Mouse (Mus musculus) forebrain, embryonic 14.5 days (tissue): ENCODE data around the gene Dph1. TPM values are rescaled to one million over a fixed set of nuclear protein-coding genes. Genes with fewer than 3 reads are reported as not detected.

ENCODE experiments used
- ATAC-seq: fragments of 200-750 bp; cut with Nextera tagmentation; 2 replicates; pipeline ENCODE4 v1.8.0; 2017; ENCODE audit warnings: mild to moderate bottlenecking, moderate library complexity
- DNase-seq: peaks from one replicate; pipeline ENCODE4 v3.0.0-alpha.2; 2015; ENCODE audit warnings: low spot score
- H3K27ac ChIP-seq: fragments of 300-500 bp; sonication (generic); 2 replicates; pipeline ENCODE4 v1.5.1; 2014; ENCODE audit warnings: low read depth, mild to moderate bottlenecking, control low read depth, low read length, moderate library complexity
- H3K27me3 ChIP-seq: fragments of 300-500 bp; sonication (generic); replicated peaks from 2 replicates; pipeline ENCODE4 v1.6.1; 2014; ENCODE audit warnings: low read length, control low read depth, mixed read lengths; ENCODE audit not compliant: control insufficient read depth, insufficient read depth
- H3K36me3 ChIP-seq: fragments of 300-500 bp; sonication (generic); 2 replicates; pipeline ENCODE4 v1.6.1; 2014; ENCODE audit warnings: low read length, control low read depth; ENCODE audit not compliant: control insufficient read depth, insufficient read depth
- H3K4me1 ChIP-seq: fragments of 300-500 bp; sonication (generic); 2 replicates; pipeline ENCODE4 v1.6.1; 2014; ENCODE audit warnings: antibody characterized with exemption, low read length, control low read depth; ENCODE audit not compliant: control insufficient read depth, insufficient read depth
- H3K4me2 ChIP-seq: fragments of 300-500 bp; sonication (generic); 2 replicates; pipeline ENCODE4 v1.6.1; 2014; ENCODE audit warnings: mild to moderate bottlenecking, control low read depth, low read length
- H3K4me3 ChIP-seq: fragments of 300-500 bp; sonication (generic); 2 replicates; pipeline ENCODE4 v1.5.1; 2014; ENCODE audit warnings: low read depth, low read length, control low read depth
- H3K9ac ChIP-seq: fragments of 300-500 bp; sonication (generic); 2 replicates; pipeline ENCODE4 v1.6.1; 2014; ENCODE audit warnings: mild to moderate bottlenecking, low read length, control low read depth, moderate library complexity
- H3K9me3 ChIP-seq: fragments of 300-500 bp; sonication (generic); replicated peaks from 2 replicates; pipeline ENCODE4 v1.6.1; 2016; ENCODE audit warnings: low read length, control low read depth, mixed read lengths; ENCODE audit not compliant: control insufficient read depth
- WGBS: fragments of 180-500 bp; shearing (Covaris S2); extraction: QIAGEN DNeasy Blood & Tissue Kit; methylation state at CpG from one replicate; pipeline ENCODE4 v1.1.7; 2014; 5-methylcytosine and 5-hydroxymethylcytosine counted together
- polyA plus RNA-seq: library from polyadenylated mRNA; unstranded; fragments of >200 nt; fragmentation: Nextera tagmentation; extraction: Ambion mirVana; gene quantifications from 2 replicates; pipeline ENCODE4 v1.2.1, GENCODE M21; 2014

Gene Dph1
- polyA plus RNA-seq, 1 experiment from 2014 or later: 17.6 TPM

DNA sequence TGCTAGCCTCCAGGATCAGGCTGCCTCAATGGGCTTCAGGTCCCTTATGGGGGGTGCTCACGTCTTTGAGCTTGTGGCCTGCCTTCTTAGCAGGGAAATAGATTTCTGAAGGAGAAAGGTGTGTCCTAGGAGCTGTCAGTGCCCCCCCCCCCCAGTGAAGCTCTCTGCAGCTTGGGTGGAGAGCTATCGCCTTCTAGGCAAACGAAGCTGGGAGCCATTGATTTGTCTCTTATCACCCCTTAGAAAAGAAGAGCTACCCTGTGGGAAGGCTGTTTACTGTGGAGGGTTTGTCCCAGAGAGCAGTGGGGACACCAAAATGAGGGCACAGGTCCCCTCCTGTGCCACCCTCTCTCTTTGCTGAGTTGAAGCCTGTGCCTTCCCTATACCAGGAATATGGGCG lies 19.1 kb upstream of the Dph1 start:
- no peak overlapping the region for H3K9ac ChIP-seq
- no peaks in the 10 kb centered on the region for H3K27me3 ChIP-seq
- 53% methylated on average over 4 of the region's 4 CpGs for WGBS
- no peaks in the 10 kb centered on the region for H3K36me3 ChIP-seq
- no peak overlapping the region for H3K27ac ChIP-seq
- no peaks in the 10 kb centered on the region for H3K9me3 ChIP-seq
- ATAC-seq (no peak), DNase-seq (no peak)
- no peak overlapping the region for H3K4me2 ChIP-seq
- peaks cover 12% of the 10 kb centered on the region for H3K4me1 ChIP-seq
- no peak overlapping the region for H3K4me3 ChIP-seq

DNA sequence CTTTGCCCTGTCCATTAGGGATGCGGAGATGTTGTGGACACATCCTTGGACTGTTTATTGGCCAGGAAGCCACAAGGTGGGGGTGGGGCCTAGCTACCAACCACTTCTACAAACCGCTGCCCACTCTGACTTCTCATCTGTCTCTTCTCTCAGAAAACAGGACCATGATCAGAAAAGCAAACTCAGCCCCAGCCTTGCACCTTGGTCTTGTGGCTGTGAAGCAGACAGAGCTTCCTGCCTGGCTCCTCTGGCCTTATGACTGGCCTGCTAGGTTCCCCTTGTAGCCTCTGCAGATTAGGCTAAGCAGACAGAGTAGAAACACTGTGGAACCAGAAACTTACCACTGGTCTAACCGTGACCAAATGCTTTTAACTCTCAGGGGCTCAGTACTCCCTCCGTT lies 18.3 kb upstream of the Dph1 start:
- WGBS: 64% methylated on average over 4 of the region's 4 CpGs
- H3K4me2 ChIP-seq: no peak overlapping the region
- DNase-seq (no peak), ATAC-seq (no peak)
- no peak overlapping the region for H3K9ac ChIP-seq
- no peaks in the 10 kb centered on the region for H3K9me3 ChIP-seq
- no peaks in the 10 kb centered on the region for H3K27me3 ChIP-seq
- no peak overlapping the region for H3K27ac ChIP-seq
- H3K4me1 ChIP-seq: peaks cover 12% of the 10 kb centered on the region
- H3K36me3 ChIP-seq: no peaks in the 10 kb centered on the region
- H3K4me3 ChIP-seq: no peak overlapping the region

DNA sequence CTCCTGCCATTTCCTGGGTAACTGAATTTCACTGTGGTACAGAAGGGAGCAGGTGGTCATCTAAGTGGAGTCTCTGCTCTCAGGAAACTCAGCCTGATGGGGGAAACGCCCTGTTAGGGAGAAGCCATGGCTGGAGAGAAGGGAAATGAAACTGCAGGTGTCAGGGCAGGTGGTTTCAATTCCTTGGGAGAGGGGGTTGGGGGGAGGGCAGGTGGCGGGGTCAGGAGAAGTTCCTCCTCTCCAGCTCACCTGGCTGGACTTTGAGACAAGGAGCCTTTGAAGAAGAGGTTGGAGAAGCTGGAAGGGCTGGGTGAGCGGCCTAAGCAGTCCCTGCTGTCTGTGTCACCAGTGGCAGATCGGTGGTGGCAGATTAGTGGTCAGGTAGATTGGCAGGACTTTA lies 15.3 kb upstream of the Dph1 start:
- Histone ChIP-seq H3K27me3 (no peaks in the 10 kb centered on the region), H3K4me2 (no peak overlapping the region), H3K27ac (no peak overlapping the region), H3K9me3 (no peaks in the 10 kb centered on the region), H3K4me1 (no peaks in the 10 kb centered on the region), H3K36me3 (no peaks in the 10 kb centered on the region), H3K9ac (no peak overlapping the region), H3K4me3 (no peak overlapping the region)
- DNase-seq (no peak), ATAC-seq (no peak)
- WGBS: 84% methylated on average over 4 of the region's 4 CpGs

DNA sequence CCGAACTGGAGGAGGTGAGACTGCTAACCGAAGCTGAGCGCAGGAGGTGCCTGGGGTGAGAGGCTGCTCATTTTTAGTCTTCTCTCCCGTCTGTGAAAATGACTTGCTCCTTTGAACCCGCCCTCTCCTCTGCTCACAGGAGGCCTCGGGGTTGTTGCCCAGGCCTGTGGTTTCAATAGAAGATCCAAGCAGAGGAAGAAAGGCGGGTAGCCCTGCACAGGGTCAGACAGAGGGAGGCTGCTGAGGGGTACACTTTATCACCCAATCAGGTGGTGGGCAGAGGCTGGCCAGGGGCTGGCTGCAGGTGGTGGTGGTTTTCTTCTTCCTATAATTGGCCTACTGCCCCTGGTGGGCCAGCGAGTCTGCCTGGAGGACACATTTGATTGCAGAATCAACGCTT lies 13.4 kb upstream of the Dph1 start:
- Histone ChIP-seq H3K27ac (no peak overlapping the region), H3K27me3 (no peaks in the 10 kb centered on the region), H3K4me3 (no peak overlapping the region), H3K9me3 (no peaks in the 10 kb centered on the region), H3K4me2 (no peak overlapping the region), H3K36me3 (no peaks in the 10 kb centered on the region), H3K4me1 (no peaks in the 10 kb centered on the region), H3K9ac (no peak overlapping the region)
- DNase-seq (no peak), ATAC-seq (no peak)
- 24% methylated on average over 9 of the region's 9 CpGs for WGBS

DNA sequence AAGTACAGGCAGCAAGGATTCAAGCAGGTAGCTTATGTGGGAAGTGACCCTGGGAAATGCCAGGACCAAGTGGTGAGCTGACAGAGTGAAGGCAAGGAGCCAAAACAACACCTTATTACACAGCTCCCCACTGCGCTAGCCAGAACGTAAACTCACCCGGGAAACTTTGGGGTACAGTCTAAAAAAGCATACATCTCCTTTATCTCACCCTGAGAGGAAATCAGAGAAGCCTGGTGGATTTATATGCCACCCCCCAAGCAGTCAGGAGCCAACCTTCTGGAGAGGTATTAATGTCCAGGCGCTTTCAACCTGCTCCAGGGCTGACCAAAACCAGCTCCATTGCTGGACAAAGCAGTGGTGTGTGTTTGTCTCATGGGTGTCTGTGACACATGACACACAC lies 12.9 kb upstream of the Dph1 start:
- DNase-seq: no peak
- WGBS: 90% methylated on average over 4 of the region's 4 CpGs
- Histone ChIP-seq H3K27ac (no peak overlapping the region), H3K9ac (no peak overlapping the region), H3K4me3 (no peak overlapping the region), H3K4me1 (no peaks in the 10 kb centered on the region), H3K27me3 (no peaks in the 10 kb centered on the region), H3K36me3 (no peaks in the 10 kb centered on the region), H3K4me2 (no peak overlapping the region), H3K9me3 (no peaks in the 10 kb centered on the region)
- ATAC-seq: no peak

DNA sequence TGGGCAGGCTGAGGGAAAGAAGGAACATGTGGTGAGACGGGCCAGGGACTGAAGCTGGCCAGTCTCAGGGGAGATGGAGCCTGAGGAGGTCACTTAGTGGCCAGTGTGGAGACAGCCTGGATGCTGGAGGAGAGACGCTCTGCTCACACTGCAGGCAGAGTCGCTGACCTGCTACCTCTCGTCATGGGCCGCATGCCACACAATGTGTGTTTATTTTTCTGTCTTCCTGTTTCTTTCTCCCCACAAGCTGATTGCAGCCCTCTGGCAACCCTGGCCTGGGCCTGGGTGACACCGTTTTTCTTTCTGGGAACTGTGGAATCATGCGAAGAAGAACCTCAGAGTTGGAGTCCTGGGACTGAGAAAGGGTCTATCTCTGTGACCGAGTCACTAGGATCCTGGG lies 10.7 kb upstream of the Dph1 start:
- H3K4me3 ChIP-seq: no peak overlapping the region
- H3K9me3 ChIP-seq: no peaks in the 10 kb centered on the region
- H3K27me3 ChIP-seq: peaks cover 5% of the 10 kb centered on the region
- DNase-seq: no peak
- H3K9ac ChIP-seq: no peak overlapping the region
- H3K4me1 ChIP-seq: no peaks in the 10 kb centered on the region
- WGBS: 81% methylated on average over 8 of the region's 8 CpGs
- no peak overlapping the region for H3K27ac ChIP-seq
- H3K36me3 ChIP-seq: no peaks in the 10 kb centered on the region
- ATAC-seq: no peak
- no peak overlapping the region for H3K4me2 ChIP-seq

DNA sequence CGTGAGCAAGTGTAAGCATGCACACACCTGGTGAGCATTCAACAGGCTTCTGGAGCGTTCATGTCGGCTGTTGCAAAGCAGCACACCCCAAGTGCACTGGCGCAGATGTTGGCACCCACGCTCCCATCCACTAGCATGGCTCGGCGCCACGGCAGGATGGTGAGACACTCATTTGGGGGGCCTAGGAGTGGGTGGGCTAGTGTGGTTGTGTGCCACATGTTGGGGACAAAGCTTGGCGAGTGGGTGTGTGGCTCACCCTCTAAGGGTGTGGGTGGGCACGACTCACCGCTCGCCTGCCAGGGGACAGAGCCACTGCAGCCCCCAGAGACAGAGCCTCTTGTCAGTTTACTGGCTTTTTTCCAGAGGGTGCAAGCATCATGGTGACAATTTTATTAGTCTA lies 9.9 kb upstream of the Dph1 start:
- no peaks in the 10 kb centered on the region for H3K4me1 ChIP-seq
- WGBS: 92% methylated on average over 12 of the region's 12 CpGs

DNA sequence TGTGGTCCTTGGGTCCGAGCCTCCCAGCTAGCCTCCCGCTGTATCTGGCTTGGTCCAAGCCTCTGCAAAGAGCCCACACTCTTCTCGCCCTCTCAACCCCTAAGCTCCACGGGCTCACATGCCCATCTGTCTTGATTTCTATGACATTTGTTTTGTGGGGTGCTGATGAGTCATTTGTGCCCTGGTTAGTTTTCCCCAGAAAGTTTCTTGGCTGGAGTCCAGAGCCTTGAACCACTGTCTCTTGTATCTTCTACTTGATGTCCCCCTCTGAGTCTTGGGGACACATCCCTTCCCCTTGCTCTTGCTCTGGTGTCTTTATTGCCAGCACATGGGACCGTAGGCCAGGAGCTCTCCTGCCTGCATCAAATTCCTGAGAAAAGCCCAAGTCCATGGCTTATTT lies 8.9 kb upstream of the Dph1 start:
- Histone ChIP-seq H3K4me1 (peaks cover 3% of the 10 kb centered on the region), H3K36me3 (no peaks in the 10 kb centered on the region), H3K27ac (no peak overlapping the region), H3K27me3 (peaks cover 23% of the 10 kb centered on the region), H3K9me3 (no peaks in the 10 kb centered on the region), H3K4me3 (no peak overlapping the region), H3K9ac (no peak overlapping the region), H3K4me2 (no peak overlapping the region)
- WGBS: 89% methylated on average over 5 of the region's 5 CpGs
- DNase-seq: no peak
- ATAC-seq: no peak

More for the DNA sequence above, 9.9 kb upstream of the Dph1 start:
- Histone ChIP-seq H3K27me3 (peaks cover 13% of the 10 kb centered on the region), H3K9me3 (no peaks in the 10 kb centered on the region), H3K27ac (no peak overlapping the region), H3K36me3 (no peaks in the 10 kb centered on the region), H3K9ac (no peak overlapping the region), H3K4me3 (no peak overlapping the region), H3K4me2 (no peak overlapping the region)
- DNase-seq (no peak), ATAC-seq (no peak)

DNA sequence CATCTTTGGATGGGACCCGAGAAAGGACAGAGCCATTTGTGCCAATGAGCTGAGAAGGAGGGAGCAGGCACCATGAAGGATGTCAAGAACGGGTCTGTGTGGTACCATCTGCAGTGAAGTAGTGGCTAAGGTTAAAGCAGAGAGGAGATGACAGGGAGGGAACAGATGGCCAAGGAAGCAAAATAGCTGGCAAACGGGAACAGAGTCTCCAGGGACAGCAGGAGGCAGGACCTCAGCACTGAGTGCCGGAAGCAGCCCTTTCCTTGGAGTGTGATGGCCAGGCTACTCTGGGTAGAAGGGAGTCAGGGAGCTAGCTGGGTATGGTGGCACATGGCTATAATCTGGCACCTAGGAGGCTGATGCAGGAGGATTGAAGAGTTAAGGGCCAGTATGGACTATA lies 7.8 kb upstream of the Dph1 start:
- 71% methylated on average over 4 of the region's 4 CpGs for WGBS
- no peak overlapping the region for H3K4me2 ChIP-seq
- ATAC-seq: no peak
- H3K36me3 ChIP-seq: no peaks in the 10 kb centered on the region
- peaks cover 9% of the 10 kb centered on the region for H3K4me1 ChIP-seq
- no peak overlapping the region for H3K9ac ChIP-seq
- H3K9me3 ChIP-seq: no peaks in the 10 kb centered on the region
- no peak for DNase-seq
- no peak overlapping the region for H3K27ac ChIP-seq
- no peak overlapping the region for H3K4me3 ChIP-seq
- peaks cover 34% of the 10 kb centered on the region for H3K27me3 ChIP-seq

DNA sequence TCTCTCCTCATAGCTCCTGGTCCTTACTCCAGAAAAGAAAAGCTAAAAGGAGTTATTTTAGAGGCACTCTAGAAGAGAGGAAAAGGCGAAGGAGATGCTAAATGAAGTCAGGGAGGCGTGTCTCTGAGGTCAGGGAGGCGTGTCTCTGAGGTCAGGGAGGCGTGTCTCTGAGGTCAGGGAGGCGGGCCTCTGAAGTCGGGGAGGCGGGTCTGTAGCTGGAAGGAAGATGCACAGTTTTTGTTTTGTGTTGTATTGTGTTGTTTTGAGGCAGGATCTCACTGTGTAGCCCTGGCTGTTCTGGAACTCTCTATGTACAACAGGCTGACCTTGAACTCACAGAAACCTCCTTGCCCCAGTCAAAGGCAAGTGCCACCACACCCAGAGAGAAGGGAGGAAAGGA lies 6.9 kb upstream of the Dph1 start:
- no peak overlapping the region for H3K27ac ChIP-seq
- DNase-seq: no peak
- no peaks in the 10 kb centered on the region for H3K36me3 ChIP-seq
- ATAC-seq: no peak
- no peak overlapping the region for H3K4me2 ChIP-seq
- H3K27me3 ChIP-seq: peaks cover 42% of the 10 kb centered on the region
- H3K9ac ChIP-seq: no peak overlapping the region
- H3K4me3 ChIP-seq: no peak overlapping the region
- no peaks in the 10 kb centered on the region for H3K9me3 ChIP-seq
- WGBS: 40% methylated on average over 7 of the region's 7 CpGs
- H3K4me1 ChIP-seq: peaks cover 14% of the 10 kb centered on the region
